Mouse (Mus musculus): ENCODE data around the gene Eapp. TPM values are rescaled to one million over a fixed set of nuclear protein-coding genes. Genes with fewer than 3 reads are reported as not detected.
"Not testable (repeated sequence)": the region's sequence is repeated elsewhere in the genome, so short reads cannot be mapped to it uniquely, and the experiment has no call there.

The Eapp gene
- 45.5 and 49.4 TPM in 2 replicates for polyA plus RNA-seq (2015; fragmentation: Nextera tagmentation; extraction: Ambion mirVana)

DNA sequence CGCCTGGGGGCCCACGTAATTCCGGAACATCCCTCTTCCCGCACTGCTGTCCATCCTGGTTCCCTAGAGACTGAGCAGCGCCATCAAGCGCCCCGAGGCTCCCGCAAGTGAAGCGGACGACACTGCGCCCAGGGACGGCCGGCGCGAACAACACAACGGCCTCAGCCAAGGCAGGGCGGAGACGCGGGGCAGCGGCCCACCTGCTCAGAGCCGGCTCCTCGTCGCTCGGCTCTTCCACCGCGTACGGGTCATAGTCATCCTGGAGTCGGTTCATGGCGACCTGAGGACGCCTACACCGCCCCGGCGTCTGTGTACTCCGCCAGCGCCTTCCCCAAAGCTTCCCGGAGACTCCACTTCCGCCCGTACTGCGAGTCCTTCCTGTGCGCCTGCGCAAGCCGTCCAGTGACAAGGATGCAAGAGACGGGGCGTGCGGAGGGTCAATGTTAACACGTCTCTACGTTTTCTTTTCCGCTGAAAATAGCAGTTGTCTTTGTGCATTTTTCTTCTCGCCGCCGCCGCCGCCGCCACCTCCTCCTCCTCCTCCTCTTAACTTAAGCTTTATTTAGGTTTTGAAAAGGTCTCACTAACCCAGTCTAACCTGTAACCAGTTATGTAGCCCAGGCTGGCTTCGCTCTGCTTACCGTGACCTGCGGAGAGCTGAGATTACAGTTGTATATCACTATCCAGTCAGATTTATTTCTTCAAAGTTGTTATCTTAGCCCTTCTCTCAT, at the start of gene Eapp:
Gene Eapp, minus strand, starts transcription at position 387 of the 731 bp plus-strand sequence.
- no peaks in the 10 kb centered on the region for H3K27me3 ChIP-seq (replicated peaks)
- ATAC-seq (ENCODE audit: extremely low read depth, insufficient number of reproducible peaks, low FRiP score, low TSS enrichment): peak; percentile 82
- H3K4me1 ChIP-seq: peaks cover 10% of the 10 kb centered on the region
- under 1% methylated on average over 57 of the region's 57 CpGs for whole genome bisulfite sequencing
- H3K36me3 ChIP-seq: peaks cover 18% of the 10 kb centered on the region
- H3K9ac ChIP-seq: peak within 1 kb of the TSS; percentile 94
- no peaks in the 10 kb centered on the region for H3K9me3 ChIP-seq
- peak within 1 kb of the TSS; percentile 97 for H3K27ac ChIP-seq (replicated peaks)
- H3K4me3 ChIP-seq: peak within 1 kb of the TSS; percentile 87
- peak within 1 kb of the TSS; percentile 87 for H3K4me2 ChIP-seq

DNA sequence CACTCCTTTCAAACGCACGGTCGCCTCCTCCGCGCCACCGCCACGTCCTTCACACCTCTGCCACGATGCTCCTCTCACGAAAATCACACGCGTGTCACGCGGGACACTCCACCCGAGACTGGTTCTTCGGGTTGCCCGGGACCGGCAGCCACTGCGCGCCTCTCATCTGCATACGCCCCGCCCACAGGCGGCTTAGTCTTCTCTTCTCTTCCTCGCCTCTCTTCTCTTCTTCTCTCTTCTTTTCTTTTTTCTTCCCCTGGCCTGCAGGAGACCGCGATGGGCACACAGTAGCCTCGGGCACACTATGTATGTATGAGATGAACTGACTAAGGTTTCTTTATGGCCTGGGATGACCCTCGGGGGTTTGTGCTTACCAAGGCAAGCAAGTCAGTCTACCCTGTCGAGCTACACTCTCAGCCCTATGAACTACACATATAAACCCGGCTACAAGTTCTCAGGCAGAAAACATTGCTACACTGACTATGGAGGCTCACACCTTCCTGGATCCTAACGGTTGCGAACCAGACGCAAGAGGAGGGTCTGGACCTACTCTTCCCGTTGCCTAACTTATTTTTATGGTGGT, 43.1 kb upstream of the Eapp start:
- H3K4me1 ChIP-seq; H3K9ac ChIP-seq; H3K36me3 ChIP-seq; H3K9me3 ChIP-seq; H3K4me2 ChIP-seq; H3K4me3 ChIP-seq; H3K27ac ChIP-seq (replicated peaks); H3K27me3 ChIP-seq (replicated peaks): not testable (repeated sequence)
- ATAC-seq (ENCODE audit: extremely low read depth, insufficient number of reproducible peaks, low FRiP score, low TSS enrichment): peak; percentile 48
- WGBS: 0% methylated on average over 12 of the region's 33 CpGs

DNA sequence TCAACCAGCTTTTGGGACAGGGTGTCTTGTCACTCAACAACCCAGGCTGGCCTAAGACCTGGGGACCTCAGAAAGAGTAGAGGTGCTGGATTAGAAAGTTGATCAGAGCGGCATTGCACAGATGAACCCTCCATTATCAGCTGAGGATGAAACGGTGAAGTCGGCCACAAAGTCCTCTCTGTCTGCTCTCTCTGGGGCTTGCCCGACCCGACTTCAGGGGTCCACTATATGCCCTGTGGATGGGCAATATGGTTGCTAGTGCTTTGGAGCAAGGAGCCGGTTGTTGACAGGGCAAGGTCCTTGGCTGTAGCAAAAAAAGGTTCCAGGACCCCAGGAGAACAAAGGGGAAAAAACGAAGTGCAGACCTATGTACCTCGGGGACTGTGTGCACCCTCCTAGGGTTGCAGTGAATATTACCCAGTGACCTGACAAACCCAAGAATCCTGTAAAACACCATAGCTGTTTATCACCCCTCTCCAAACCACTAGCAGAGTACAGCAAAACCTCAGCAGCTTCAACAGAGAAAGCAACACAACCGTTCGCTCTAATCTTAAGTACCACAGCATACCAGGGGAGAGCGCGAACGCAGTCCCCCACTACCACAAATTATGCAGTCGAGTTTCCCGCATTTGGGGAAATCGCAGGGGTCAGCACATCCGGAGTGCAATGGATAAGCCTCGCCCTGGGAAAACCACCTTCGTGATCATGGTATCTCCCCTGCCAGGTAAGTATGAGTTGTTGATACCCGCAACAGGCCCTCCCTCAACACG, 42.4 kb upstream of the Eapp start:
- H3K9ac ChIP-seq; H3K4me1 ChIP-seq; H3K27me3 ChIP-seq (replicated peaks); H3K27ac ChIP-seq (replicated peaks); H3K4me3 ChIP-seq; H3K36me3 ChIP-seq; H3K9me3 ChIP-seq; H3K4me2 ChIP-seq: not testable (repeated sequence)
- peak; percentile 55 for ATAC-seq (ENCODE audit: extremely low read depth, insufficient number of reproducible peaks, low FRiP score, low TSS enrichment)
- no CpG with 5 or more reads among the region's 21 CpGs for WGBS

DNA sequence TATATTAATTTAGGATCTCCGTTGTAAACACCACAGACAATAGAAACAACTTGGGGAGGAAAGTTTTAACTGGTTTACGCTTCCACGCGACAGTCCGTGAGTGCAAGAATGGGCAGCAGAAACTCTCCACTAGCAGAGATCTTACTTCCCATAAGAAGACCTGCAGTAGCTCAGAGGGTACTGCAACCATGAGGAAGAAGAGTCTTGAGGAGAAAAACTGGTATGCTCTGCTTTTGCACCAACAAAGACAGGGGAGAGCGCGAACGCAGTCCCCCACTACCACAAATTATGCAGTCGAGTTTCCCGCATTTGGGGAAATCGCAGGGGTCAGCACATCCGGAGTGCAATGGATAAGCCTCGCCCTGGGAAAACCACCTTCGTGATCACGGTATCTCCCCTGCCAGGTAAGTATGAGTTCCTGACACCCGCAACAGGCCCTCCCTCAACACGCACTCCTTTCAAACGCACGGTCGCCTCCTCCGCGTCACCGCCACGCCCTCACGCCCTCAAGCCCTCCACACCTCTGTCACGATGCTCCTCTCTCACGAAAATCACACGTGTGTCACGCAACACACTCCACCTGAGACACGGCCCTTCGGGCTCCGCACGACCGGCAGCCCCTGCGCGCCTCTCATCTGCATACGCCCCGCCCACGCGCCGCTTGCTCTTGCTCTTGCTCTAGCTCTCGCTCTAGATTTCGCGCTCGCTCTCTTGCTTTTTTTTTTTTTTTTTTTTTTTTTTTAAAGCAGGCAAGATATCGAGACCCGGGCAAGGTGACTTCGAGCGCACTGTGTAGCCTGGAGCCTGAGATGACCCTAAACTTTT, 38.8 kb upstream of the Eapp start:
- H3K27me3 ChIP-seq (replicated peaks); H3K9ac ChIP-seq; H3K36me3 ChIP-seq; H3K4me1 ChIP-seq; H3K4me3 ChIP-seq; H3K9me3 ChIP-seq; H3K27ac ChIP-seq (replicated peaks): not testable (repeated sequence)
- H3K4me2 ChIP-seq: peak overlapping the region; percentile 47; the same call in 1 of the 2 replicates
- 0 out of 2 replicates have a peak, but pooled peaks have one; percentile 40 for ATAC-seq (ENCODE audit: extremely low read depth, insufficient number of reproducible peaks, low FRiP score, low TSS enrichment)
- WGBS: 0% methylated on average over 7 of the region's 49 CpGs

DNA sequence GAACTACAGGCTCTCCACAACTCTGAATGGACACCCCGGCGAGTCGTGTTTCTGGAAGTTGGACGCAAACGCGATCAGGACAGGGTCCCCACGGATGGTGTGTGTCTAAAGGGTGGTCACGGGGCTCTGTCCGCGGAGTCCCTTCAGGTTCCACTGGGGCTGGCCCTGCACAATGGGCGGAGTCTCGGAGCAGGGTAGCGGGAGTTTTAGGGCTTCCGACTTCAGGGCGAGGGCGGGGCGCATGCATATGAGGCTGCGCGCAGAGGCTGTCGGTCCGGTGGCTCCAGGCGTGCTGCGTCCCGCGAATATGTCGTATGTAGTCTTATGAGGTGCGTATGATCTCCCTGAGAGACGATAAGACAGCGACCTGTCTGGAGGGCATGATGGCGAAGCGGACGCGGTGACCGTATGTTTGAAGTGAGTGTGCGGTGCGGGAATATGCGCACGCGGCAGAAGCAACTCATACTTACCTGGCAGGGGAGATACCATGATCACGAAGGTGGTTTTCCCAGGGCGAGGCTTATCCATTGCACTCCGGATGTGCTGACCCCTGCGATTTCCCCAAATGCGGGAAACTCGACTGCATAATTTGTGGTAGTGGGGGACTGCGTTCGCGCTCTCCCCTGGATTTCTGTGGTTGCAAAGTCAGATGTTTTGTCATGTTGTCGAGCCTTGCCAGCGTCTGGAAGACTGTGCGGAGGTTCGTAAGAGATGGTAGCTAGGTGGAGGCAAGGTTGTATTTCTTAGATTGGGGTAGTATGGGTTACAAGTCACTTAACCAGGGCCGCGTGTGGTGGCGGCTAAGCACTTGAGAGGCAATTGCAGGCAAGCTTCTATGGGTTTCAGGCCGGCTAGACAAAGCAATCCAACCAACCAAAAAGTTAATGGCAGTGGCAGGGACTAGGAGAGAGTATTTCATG, 33.7 kb upstream of the Eapp start:
- not testable (repeated sequence) for H3K4me3 ChIP-seq; H3K27me3 ChIP-seq (replicated peaks); H3K9ac ChIP-seq; H3K36me3 ChIP-seq; H3K9me3 ChIP-seq; H3K4me2 ChIP-seq; H3K4me1 ChIP-seq; H3K27ac ChIP-seq (replicated peaks)
- no CpG with 5 or more reads among the region's 56 CpGs for WGBS
- peak; percentile 92 for ATAC-seq (ENCODE audit: extremely low read depth, insufficient number of reproducible peaks, low FRiP score, low TSS enrichment)

DNA sequence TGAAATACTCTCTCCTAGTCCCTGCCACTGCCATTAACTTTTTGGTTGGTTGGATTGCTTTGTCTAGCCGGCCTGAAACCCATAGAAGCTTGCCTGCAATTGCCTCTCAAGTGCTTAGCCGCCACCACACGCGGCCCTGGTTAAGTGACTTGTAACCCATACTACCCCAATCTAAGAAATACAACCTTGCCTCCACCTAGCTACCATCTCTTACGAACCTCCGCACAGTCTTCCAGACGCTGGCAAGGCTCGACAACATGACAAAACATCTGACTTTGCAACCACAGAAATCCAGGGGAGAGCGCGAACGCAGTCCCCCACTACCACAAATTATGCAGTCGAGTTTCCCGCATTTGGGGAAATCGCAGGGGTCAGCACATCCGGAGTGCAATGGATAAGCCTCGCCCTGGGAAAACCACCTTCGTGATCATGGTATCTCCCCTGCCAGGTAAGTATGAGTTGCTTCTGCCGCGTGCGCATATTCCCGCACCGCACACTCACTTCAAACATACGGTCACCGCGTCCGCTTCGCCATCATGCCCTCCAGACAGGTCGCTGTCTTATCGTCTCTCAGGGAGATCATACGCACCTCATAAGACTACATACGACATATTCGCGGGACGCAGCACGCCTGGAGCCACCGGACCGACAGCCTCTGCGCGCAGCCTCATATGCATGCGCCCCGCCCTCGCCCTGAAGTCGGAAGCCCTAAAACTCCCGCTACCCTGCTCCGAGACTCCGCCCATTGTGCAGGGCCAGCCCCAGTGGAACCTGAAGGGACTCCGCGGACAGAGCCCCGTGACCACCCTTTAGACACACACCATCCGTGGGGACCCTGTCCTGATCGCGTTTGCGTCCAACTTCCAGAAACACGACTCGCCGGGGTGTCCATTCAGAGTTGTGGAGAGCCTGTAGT, 23.4 kb upstream of the Eapp start:
- not testable (repeated sequence) for H3K9me3 ChIP-seq; H3K4me1 ChIP-seq; H3K9ac ChIP-seq; H3K36me3 ChIP-seq; H3K27me3 ChIP-seq (replicated peaks); H3K4me3 ChIP-seq; H3K4me2 ChIP-seq; H3K27ac ChIP-seq (replicated peaks)
- peak; percentile 84 for ATAC-seq (ENCODE audit: extremely low read depth, insufficient number of reproducible peaks, low FRiP score, low TSS enrichment)
- WGBS: no CpG with 5 or more reads among the region's 56 CpGs

DNA sequence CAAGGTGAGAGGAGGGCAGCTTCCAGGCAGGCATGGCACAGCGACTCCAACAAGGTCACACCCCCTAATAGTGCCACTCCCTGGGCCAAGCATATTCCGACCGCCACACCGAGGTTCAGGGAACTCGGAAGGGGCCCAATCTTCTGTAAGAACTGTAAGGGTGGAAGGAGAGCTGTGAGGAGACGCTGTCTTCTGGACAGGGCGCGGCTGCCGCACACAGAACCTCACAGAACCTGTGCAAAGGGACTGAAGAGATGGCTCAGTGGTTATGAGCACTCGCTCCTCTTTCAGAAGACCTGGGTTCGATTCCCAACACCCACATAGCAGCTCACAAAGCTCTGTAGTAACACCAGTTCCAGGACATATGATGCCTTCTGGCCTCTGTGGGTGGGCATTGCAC, 21.8 kb upstream of the Eapp start:
- H3K27me3 ChIP-seq (replicated peaks); H3K9me3 ChIP-seq; ATAC-seq (ENCODE audit: extremely low read depth, insufficient number of reproducible peaks, low FRiP score, low TSS enrichment); H3K4me3 ChIP-seq; H3K9ac ChIP-seq; H3K36me3 ChIP-seq; H3K4me1 ChIP-seq; H3K27ac ChIP-seq (replicated peaks); H3K4me2 ChIP-seq: not testable (repeated sequence)
- 65% methylated on average over 7 of the region's 11 CpGs for WGBS

DNA sequence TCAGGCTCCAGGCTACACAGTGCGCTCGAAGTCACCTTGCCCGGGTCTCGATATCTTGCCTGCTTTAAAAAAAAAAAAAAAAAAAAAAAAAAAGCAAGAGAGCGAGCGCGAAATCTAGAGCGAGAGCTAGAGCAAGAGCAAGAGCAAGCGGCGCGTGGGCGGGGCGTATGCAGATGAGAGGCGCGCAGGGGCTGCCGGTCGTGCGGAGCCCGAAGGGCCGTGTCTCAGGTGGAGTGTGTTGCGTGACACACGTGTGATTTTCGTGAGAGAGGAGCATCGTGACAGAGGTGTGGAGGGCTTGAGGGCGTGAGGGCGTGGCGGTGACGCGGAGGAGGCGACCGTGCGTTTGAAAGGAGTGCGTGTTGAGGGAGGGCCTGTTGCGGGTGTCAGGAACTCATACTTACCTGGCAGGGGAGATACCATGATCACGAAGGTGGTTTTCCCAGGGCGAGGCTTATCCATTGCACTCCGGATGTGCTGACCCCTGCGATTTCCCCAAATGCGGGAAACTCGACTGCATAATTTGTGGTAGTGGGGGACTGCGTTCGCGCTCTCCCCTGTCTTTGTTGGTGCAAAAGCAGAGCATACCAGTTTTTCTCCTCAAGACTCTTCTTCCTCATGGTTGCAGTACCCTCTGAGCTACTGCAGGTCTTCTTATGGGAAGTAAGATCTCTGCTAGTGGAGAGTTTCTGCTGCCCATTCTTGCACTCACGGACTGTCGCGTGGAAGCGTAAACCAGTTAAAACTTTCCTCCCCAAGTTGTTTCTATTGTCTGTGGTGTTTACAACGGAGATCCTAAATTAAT, 18.3 kb upstream of the Eapp start:
- H3K4me1 ChIP-seq; H3K9me3 ChIP-seq; H3K36me3 ChIP-seq; H3K27me3 ChIP-seq (replicated peaks); H3K27ac ChIP-seq (replicated peaks); H3K9ac ChIP-seq; H3K4me3 ChIP-seq; H3K4me2 ChIP-seq: not testable (repeated sequence)
- WGBS: 0% methylated on average over 5 of the region's 48 CpGs
- ATAC-seq (ENCODE audit: extremely low read depth, insufficient number of reproducible peaks, low FRiP score, low TSS enrichment): peak; percentile 62

DNA sequence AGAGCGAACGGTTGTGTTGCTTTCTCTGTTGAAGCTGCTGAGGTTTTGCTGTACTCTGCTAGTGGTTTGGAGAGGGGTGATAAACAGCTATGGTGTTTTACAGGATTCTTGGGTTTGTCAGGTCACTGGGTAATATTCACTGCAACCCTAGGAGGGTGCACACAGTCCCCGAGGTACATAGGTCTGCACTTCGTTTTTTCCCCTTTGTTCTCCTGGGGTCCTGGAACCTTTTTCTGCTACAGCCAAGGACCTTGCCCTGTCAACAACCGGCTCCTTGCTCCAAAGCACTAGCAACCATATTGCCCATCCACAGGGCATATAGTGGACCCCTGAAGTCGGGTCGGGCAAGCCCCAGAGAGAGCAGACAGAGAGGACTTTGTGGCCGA, 14.8 kb upstream of the Eapp start:
- ATAC-seq (ENCODE audit: extremely low read depth, insufficient number of reproducible peaks, low FRiP score, low TSS enrichment): peak; percentile 57
- H3K4me2 ChIP-seq; H3K9me3 ChIP-seq; H3K4me1 ChIP-seq; H3K4me3 ChIP-seq; H3K36me3 ChIP-seq; H3K9ac ChIP-seq; H3K27me3 ChIP-seq (replicated peaks): not testable (repeated sequence)
- WGBS: 0% methylated on average over 4 of the region's 8 CpGs
- H3K27ac ChIP-seq (replicated peaks): peak overlapping the region; percentile 62; the same call in 1 of the 2 replicates

All from heart, embryonic 13.5 days (tissue).